Mouse (Mus musculus): Measurements from ENCODE around the gene Stx6.

The Stx6 gene

DNA sequence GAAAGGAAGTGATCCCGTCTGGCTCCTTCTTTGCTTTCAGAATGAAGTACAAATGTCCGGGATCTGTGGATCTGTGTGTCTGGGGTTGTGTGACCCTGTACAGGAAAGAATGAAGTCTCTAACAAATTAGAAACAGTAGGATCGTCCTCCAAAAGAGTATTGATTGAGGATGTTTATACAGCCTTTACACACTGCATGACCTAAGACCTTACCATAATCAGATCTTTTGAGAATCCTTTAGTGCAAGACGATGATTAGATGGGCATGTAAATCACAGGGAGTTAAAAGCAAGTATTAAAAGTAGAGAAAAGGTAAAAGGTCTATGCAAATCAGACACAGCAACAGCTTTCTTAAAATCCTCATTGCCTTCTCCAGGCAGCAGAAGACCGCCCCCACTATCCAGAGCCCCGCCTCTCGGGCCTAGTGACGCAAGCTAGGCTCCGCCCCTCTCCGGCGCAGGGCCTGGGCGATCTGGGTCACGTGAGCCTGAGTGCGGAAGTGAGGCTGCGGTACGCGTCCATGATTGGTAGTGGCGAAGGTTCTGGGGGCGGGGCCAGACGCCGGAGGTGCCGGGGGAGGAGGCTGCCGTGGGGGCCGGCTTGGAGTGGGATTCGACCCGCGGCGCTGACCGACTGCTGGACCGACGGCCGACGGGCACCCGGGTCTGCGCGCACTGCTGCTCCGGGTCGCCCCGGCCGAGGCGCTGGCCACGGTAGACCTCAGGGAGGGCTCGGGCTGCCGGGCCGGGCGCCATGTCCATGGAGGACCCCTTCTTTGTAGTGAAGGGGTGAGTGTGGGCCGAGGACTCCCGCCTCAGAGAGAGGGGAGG, at the start of gene Stx6:
Gene Stx6, plus strand, starts transcription at position 575 of the 829 bp plus-strand sequence.
- DNase-seq (ENCODE audit: low read depth): peak; percentile 99

DNA sequence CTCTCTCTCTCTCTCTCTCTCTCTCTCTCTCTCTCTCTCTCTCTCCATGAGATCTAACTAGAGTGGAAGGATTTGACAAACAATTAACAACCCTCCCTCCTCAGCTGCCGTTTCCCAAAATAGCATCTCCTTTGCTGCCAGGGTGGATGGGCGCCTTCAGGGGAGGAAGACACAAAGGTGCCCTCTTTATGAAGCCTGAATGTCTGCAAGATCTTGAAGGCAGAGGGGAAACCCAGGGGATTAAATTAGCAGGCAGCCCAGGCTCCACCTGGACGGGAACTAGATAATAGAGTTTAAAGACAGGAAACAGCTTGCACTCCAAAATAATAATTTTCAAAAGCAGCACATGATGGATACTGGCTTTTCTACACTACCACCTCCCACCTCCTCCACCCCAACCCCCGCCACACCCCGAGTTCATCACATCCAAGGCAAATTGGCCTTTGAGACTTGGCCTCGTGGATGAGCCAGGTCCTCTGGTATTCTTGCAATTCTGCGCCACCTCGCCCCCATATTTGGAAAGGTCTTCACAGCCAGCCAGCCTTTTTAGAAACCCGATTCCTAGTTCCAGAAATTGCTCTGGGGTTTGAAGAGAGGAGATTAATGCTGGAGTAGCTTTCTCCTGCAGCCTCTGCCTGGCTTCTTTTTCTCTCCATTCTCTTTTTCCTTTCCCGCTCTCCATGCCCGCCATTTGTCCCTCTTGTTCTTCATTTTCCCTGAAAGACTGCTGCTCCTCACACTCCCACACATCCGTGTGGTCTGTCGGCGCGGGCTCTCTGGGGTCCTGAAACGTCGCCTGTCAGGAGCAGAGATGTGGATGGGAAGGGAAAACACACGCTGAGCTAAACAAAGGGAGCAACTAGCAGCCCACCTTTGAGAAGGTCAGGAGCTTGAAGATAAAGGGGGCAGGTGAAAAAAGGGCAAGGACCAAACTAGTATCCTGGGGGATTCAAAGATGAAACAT, 48.8 kb upstream of the Stx6 start:
- no peak for DNase-seq (ENCODE audit: low read depth)

DNA sequence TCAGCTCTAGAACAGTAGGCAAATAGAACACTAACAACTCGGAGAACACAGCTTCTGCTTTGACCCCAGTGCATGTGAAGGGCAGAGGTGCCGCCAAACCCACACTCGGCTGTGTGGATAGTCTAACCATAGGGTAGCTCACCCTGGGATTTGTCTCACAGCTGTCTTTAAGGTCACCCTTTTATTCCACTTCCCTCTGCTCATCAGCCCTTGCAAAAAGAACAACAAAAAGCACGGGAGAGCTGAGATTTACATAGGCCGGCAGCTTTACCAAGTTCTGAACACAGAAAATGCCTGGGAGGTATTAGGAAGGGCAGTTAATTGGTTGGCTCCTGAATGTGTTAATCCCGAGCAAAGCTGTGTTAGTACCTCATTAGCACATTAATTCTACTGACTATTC, 47.0 kb upstream of the Stx6 start:
- DNase-seq (ENCODE audit: low read depth): no peak

DNA sequence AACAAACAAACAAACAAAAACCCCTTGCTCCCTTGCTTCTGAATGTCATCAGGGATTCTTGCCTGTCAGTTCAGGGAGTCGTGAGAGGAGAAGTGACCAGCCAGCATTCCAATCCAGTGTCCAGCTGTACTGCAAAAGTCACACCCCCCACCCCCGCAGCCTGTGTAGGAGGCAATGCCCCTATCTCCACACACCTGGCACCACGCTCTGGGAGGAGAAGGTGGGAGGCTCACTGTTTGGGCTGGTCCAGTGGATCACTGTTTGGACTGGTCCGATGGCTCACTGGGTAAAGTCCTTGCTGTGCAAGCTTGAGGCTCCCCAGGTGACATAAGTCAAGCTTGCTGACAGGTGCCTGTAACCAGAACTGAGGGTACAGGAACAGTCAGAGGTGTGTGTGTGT, 46.4 kb upstream of the Stx6 start:
- no peak for DNase-seq (ENCODE audit: low read depth)

DNA sequence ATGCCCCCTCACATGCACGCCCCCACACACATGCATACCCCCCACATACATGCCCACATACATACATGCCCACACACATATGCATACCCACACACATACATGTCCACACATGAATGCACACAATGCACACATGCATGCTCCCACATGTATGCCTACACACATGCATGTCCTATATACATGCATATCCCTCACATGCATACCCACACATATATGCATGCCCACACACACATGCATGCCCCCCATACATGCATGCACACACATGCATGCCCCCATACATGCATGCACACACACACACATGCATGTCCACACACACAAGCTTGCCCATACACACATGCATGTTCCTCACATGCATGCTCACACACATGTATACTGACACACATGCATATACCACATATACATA, 45.6 kb upstream of the Stx6 start:
- no peak for DNase-seq (ENCODE audit: low read depth)

DNA sequence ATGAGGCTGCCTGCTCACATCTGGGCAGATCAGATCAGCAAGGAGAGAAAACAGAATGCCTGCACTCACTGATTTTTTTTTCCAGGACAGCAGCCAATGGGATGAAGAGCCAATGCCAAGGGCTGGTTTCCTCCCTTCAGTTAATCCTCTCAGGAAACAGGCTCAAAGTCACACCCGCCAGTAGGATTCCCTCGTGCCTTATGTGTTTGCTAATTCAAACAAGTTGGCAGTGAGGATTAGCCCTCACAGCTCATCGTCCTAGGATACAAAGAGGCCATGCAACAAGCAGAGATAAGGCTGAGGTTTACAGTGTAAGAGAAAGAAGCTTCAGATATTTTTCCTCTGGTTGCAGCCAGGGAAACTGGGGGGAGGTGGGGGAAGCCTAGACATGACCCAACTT, 44.6 kb upstream of the Stx6 start:
- DNase-seq (ENCODE audit: low read depth): no peak

DNA sequence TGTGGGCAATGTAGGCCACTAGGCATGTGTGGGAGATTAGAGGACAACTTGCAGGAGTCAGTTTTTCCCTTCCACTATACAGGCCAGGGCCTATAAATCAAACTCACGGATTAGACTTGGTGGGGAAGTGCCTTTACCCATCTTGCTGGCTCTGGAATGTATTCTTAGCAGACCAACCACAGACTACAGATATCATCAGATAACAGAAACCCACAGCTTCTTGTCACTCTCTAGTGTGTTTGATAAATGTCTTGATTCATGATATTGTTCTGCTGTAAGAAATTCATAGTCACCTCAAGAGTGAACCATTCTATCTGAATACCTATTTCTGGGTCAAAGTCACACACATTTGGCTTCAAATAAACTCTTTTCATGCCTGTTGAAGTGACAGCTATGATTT, 38.8 kb upstream of the Stx6 start:
- DNase-seq (ENCODE audit: low read depth): no peak

DNA sequence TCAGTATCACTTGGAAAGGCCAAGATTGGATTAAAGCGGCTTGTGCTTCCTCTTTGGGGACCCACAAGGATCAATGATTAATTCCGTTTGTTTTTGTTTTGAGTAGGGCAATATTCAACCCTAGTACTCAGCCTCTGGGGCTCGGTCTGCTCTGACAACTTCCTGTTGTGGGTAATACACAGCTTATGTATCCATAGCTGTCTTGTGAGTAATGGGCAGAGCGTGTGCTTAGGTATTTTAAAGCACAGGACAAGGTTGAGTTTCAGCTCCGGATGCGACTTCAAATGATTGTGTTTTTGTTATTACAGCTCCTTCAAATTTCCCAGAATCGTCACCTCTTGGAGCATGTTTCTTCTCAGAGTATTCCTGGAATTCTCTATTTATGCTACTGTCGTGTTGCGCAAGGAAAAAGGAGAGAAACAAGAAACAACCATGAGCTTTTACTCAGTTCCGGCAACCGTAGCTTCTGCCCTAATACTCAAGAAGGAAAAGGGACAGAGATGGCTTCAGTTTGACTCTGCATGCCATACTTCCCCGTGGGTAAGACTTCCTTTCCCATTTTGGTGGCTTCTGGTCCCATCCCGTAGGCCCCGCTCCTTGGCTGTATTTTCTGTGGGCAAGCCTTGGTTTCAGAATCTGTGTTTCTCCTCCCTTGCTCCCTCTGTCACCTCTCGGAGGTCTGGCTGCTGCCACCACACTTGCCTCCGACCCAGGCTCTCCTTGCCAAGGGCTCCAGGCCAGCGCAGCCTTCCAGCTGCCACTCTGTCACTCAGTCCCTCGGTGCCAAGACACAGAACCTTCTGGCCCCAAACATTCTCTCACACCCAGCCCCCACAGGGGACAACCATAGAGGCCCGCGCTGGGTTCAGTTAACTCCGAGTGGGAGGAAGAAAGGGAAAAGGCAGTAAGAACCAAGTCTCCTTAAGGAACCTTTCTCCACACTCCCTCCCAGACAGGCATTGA, 36.3 kb upstream of the Stx6 start:
- DNase-seq (ENCODE audit: low read depth): no peak

DNA sequence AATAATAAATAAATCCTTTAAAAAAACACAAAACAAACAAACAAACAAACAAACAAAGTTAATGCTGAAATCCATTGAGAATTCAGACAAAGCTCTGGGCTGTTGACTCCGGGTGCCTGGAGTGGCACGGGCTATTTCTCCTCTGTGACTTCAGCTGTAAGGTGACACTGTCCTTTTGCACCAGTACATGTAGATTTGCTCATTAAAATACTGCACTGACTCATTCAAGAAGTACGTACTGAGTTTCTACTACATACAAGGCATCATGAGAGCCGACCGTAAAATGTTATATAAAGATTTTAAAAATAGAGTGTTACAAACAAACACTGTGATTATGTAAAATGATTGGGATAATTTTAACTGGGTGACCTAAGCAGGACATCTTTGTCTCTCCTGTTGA, 34.1 kb upstream of the Stx6 start:
- DNase-seq (ENCODE audit: low read depth): no peak

DNA sequence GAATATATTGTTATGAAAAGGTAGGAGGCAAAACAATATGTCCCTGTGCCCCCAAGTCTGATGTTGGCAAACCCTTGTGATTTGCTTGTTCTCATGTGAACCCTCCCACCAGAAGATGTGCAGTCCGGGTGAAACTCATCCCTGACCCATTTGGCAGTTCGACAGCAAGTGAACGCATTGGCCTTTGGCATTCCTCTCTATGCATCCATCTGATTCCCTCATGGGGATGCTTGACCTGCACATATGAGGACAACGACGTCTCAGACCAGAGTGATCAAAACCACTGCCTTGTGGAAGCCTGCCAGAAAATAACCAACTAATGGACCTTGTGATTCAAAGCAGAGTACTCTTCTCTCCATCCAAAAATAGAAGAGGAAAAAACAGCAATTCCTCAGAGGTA, 31.8 kb upstream of the Stx6 start:
- no peak for DNase-seq (ENCODE audit: low read depth)

DNA sequence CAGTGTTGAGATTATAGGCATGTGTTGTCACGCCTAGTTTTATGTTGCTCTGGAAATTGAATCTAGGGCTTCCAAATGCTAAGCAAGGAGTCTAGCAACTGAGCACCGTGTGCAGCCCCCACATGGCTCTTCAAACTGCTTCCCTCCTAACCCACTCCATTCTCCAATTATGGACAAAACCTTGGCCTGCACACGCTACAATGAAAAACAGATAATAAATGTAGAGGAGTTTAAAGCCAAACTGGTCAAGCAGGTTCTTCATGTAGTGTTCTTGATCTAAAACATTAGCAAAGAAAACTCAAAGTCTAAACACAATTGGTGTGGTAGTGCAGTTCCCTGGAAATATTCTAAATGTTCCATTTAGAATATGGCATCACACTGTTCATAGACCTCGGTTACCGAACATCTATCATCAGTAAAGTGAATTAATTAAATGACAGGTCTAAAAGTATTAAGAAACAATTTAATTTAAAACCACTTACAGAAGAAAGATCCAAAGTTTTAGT, 31.0 kb upstream of the Stx6 start:
- no peak for DNase-seq (ENCODE audit: low read depth)

DNA sequence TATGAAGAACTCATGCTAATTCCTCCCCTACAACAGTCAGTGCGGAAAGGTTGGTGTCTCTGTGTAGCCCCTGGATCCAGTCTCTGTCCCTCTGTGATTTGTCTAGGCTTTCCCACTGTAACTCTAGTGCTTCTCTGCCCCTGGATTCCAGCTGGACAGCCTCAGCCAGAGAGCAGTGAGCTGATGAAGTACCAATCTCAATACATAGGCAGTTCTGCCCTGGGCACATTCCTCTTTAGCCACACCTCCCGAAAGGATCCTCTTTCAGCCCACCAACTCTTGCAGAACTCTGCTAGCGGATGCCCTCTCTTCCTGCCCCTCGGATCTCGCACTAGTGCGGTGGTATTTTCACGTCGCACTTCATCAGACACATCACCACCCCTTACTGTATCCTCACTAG, 23.6 kb upstream of the Stx6 start:
- no peak for DNase-seq (ENCODE audit: low read depth)

DNA sequence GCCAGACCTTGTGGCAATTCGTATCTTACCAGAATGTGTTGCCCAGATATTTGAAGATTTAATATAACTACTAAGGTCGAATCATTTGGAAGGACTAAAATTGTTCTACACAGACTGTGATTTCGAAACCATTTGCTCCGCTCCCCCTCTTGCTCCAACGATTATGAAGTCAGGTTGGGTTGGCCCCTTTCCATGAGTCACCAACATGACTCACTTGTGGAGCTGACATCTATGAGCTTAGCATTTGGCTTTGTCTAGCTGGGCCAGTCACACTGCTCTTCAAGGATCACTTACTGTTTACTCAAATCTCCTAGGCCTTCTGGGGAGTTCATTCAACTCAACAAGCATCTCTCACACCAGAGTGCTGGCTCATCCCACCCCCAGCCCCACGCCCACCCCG, 19.7 kb upstream of the Stx6 start:
- DNase-seq (ENCODE audit: low read depth): no peak

DNA sequence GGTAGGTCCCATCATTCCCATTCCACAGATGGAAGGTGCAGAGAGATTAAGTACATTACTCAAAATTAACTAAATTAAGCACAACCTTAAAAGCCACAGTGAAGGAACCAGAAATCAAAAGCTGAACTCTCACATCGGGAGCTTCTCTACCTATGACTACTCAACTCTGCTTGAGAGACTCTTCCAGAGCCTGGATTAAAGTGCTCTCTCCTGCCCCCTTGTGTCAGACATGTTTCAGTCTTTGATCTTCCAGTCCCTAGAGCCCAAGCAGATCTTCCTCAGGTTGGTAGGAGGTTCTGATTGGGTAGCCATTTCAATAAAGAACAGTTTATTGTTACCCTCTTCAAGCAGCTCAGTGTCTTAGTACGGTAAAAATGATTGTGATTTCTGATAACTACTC, 18.4 kb upstream of the Stx6 start:
- DNase-seq (ENCODE audit: low read depth): peak; percentile 94

DNA sequence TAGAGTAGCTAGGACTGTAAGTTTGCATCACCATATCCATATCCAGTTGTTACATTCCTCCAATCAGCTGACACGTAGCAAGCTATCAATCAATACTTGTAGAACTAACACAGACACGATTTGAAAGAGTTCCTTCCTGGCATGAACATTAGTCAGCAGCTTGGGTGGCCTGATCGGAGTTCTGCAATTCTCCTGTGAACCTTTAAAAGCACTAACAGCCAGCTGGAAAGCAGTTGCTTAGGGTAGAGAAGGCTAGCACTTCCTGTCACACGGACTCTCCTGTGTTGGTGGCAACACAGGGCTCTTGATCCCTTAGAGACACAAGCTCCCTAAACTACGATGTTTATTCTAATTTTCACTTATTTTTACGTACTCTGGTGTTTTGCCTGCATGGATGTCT, 12.9 kb upstream of the Stx6 start:
- DNase-seq (ENCODE audit: low read depth): peak; percentile 73

DNA sequence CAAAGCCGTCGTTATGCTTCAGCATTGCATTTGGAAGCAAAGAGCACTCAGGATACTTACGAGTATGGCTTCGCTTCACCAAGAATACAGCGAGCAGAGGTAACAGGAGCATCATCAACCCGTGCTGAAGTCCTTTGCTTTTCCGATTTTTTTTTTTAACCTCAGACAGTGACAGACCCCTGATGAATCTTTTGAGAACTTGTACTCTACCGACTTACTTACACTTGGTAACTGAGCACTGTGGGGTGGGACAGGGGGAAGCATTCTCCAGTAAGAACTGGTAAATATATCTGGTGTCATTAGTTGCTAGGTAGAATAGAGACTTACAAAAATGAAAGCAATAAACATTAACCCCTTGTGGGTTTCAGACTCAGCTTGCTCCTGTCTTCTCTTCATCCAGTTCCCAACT, 11.9 kb upstream of the Stx6 start, which contains the start of gene Mr1:
Gene Mr1, minus strand, starts transcription at position 243 of the 409 bp plus-strand sequence.
- DNase-seq (ENCODE audit: low read depth): peak; percentile 88

DNA sequence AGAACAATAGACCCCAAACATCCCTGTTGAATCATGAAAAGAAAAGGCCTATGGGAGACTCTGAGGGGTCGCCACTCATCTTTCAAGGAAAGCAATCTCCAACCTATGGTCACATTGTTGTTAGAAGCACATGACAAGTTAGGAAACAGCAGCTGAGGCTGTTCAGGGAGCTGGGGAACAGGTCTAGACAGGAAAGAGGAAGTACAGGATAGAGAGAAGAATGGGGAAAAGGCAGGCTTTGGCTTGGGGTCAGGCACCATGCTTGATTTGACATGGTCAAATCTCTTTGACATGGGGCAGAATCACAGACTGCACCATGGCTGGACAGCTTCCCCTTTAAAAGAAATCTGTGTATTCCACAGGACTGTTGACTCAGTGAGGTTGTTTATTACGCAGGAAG, 11.3 kb upstream of the Stx6 start:
- DNase-seq (ENCODE audit: low read depth): no peak

DNA sequence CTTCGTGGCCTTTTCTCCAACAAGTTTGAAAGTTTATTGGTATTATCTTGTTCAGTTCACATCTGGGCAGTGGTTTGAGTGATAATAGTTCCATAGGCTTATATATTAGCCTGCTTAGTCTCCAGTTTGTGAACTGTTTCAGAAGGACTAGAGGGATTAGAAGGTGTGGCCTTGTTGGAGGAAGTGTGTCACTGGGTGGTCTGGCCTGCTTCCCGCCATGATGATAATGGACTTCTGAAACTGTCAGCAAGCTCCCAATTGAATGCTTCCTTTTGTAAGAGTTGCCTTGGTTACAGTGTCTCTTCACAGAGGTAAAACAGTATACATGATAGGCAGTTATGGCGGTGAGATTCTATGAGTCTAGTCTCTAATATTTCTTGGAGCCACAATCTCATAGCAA, 9.1 kb upstream of the Stx6 start:
- no peak for DNase-seq (ENCODE audit: low read depth)

DNA sequence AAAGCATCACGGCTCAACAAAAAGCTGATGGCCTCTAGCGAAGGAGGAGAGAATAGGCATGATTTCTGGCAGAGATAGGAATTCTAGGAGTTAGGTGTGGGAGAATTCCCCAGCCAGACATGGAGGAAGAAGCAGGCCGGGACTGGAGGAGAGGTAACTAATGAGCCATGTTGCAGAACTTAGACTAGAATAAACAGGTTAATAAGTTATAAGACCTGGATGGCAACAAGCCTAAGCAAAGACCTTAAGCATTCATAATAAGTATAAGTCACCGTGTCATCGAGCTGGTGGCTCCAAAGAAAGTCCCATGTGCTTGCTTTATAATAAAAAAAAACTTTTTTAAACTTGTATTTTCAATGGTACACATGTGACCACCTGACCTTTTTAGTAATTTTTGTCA, 7.7 kb upstream of the Stx6 start:
- DNase-seq (ENCODE audit: low read depth): no peak

DNA sequence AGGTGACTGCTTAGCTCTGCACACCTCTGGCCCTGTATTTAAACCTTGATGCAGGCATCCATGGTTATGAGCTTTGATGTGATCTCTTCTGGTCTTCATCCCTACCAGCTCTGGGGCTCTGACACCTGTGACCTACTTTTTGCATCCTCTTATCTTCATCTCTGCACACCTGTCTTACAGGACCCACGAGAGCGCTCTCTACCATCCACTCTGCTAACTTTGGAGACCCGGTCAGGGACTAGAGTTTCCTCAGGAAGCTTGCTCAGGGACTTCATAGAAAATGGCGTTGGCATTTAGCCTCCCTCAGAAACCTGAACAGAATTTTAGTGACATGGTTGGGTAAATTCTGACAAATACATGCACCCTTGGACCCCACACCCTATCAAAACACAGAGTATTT, 4.6 kb upstream of the Stx6 start:
- DNase-seq (ENCODE audit: low read depth): no peak

DNA sequence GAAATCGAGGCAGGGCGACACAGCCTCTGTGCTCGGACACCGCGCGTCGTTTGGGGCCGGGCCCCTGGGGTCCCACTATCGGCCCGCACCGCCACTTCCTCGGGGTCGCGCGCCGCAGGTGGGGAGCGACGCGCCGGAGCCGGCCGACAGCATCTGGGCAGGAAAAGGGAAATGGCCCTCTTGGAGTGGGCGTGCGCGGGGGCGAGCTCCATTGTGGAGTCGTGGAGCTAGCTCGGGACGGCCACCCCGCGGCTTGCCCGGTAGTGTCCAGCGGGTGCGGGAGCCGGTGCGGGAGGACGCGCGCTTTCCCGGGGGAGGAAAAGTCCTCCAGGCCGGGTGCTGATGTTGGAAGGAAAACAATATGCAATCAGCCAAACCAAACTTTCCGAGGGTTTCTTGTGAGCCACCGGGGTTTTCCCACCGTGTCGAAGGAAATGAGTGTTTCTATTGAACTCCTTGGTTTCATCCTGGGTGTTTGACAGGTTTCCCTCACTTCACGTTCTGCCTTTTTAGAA, 512 bp downstream of the Stx6 start:
- peak; percentile 77 for DNase-seq (ENCODE audit: low read depth)

Data from naive thymus-derived CD4-positive, alpha-beta T cell, adult 2 months (primary cell).